Mouse (Mus musculus) brain, embryonic 14.5 days (tissue): ENCODE measurements around the gene Pip5k1c.

Experiments used
- CTCF ChIP-seq: fragments of 200-500 bp; IDR thresholded peaks from 2 replicates; pipeline ENCODE4 v1.5.1; 2012; ENCODE audit warnings: inconsistent platforms, mild to moderate bottlenecking, moderate library complexity, borderline replicate concordance; ENCODE audit not compliant: insufficient read depth, insufficient read length; ENCODE audit errors: extremely low read depth
- POLR2A ChIP-seq: fragments of 200-500 bp; IDR thresholded peaks from 2 replicates; pipeline ENCODE4 v1.6.1; 2012; ENCODE audit warnings: mild to moderate bottlenecking, inconsistent platforms, borderline replicate concordance; ENCODE audit not compliant: poor library complexity, insufficient read depth, insufficient read length, severe bottlenecking; ENCODE audit errors: extremely low read depth

DNA sequence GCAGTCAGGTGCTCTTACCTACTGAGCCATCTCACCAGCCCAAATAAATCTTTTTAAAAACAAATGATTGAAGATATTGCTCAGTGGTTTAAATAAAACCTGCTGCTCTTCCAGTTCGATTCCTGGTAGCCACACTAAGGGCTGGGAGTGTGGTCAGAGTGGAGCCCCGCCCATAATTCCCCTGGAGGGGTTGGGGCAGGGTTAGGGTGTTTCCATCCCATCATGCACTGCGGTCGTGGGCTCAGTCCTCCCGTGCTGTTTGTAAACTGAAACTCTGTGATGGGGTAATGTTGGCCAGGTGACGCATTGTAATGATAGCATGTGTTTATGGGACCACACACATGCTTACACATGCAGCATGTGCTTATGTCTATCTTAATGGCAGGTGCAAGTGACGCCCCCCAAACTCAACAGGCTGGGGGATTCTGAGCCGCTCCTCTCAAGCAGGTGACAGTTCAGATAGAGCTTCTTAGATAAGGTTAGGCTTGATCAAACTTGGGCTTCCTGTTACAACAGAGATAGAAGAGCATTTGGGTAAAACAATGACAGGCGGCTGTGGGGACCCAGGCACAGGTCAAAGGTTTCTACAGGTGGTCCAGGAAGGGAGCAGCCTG lies 59.0 kb downstream of the Pip5k1c start:
- no peak for TF ChIP-seq CTCF
- TF ChIP-seq POLR2A, result no peak
